Mouse (Mus musculus): ENCODE data around the gene Ddx39b.

DNA sequence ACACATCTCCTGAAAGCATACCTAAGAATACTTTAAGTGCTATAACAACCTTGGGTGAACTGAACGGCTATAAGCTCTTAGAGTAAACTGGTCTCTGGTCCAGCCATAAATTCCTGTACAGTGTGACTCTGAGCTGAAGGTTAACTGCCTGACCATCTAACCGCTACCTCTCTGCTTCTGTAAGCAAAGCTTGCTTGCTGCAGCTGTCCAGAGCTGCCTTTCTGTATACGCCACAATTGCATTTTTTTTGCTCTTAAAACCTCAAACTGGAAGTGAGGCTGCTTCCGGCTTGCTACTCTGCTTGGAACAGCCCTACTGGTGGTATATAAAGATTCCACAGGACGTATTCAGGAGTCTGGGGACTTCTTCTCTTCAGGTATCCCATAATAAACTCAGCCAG is 8.9 kb upstream of the Ddx39b start:
- no peak for TF ChIP-seq CTCF (IDR thresholded peaks at IDR 0.05; ENCODE audit: extremely low read depth, insufficient read depth, low read length)
- TF ChIP-seq POLR2A (IDR thresholded peaks at IDR 0.05; ENCODE audit: extremely low read depth, insufficient read depth, low read length), result no peak

All from cortical plate, adult 2 months (tissue).